Mouse (Mus musculus) cerebellum, postnatal 14 days (tissue): Measurements from ENCODE around the gene Snx7.

Experiments
- DNase-seq, 2 experiments: peaks; one replicate each; pipeline ENCODE4 v3.0.0; 2021; ENCODE audit warnings: mixed read lengths in 2 of 2

Snx7 gene

DNA sequence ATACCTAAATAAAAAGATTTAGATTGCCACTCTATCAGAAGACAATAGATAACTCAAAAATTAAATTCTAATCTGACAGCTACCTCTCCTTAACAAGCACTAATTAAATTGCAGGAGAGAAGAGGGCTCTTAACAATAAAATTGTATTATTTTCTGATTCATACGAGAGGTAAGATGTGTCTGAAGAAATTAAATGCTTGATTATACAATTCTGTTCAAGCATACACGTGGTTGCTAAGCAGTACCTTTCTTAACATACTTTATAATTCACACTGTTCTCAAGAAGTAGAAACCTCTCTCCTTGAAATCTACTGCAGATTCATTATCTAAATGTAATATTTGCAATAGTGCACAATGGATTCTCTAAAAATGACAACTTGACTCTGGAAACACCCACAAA is 54.5 kb downstream of the Snx7 start:
- DNase-seq: no peak

DNA sequence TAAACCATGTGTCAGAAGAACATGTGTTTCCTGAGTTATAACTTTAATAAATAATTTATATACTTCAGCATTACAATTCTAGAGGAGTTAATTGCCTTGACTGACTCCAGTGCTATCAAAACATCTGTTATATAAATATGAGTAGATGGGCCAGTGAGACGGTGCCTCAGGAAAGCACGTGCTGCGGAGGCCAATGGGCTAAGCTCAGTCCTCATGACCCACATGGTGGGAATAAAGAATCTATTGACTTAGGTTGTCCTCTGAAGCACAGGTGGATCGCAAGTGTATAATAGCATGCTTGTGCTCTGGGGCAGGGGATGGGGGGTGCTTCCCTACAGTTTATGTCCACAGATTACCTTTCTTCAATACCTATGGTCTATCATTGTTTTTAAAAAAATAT is 56.6 kb downstream of the Snx7 start:
- DNase-seq: no peak

DNA sequence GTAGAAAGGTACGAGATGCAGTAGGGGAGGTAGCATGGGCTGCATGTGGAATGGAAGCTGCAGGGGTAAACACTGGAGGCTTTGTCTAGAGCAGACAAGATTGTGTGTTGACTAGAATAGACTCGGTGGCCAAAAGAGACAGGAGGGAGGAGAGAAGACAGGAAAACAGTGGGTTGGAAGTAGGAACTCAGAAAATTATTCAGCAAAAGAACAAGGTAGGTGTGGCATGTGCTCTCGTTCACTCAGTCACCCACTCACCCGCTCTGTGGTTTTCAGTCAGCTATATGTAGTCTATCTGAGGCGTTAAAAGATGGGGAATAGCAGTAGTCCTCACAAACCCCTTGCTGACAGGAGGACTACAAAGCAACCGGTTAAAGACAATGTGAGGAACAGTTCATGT is 63.0 kb downstream of the Snx7 start:
- no peak for DNase-seq

DNA sequence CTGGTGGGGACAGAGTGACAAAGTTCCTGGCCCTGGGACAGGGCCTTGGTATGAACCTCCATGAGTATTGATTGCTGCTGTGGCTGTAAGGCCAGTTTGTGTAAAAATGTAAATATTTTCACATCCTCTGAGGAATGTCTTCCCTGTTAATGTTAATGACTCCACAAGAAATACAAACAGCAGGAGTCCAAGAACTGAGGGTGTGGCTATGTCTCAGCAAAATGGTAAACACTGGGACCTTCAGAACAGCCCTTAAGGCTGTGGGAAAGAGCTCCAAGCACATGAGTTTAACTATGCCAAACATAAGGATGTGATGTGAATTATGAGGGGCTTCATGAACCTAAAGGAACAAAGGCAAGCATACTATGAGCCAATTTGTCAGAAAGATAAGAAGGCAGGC is 74.2 kb downstream of the Snx7 start:
- DNase-seq: no peak

DNA sequence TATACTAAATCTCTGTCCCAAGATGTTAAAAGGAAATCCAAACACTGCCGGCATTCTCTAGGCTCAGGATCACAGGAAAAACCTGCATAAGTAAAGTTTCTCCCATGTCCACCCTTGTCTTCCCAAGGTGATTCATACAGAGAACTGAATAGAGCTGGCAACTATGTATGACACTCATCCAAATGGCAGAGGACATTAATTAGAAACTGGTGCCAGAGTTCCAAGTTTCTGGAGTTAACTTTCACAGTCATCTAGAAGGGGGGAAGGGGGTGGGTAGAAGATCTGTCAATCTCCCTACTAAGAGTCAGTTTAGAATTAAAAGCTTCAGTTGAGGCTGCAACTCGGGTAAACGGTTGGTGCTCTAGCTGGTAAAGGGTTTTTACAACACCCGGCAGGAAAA is 76.8 kb downstream of the Snx7 start:
- no peak for DNase-seq

DNA sequence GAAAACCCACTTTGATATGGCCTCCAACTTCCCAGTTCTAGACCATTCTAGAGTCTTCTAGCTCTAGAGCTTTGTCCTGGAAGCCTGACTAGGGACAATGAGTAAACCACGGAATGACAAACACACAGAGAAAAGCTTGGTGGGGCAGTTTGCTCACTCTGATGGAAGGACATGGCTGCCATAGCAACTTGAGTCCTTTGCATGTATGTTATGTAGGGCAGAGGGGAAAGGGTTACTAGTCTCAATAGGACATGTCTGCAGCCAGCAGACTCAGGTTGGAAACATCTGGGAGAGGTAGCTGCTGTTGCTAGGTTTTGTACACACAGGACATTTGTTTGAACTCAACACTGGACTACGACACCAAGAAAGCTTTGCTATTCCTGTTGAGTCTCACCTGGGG is 77.5 kb downstream of the Snx7 start:
- DNase-seq: no peak

DNA sequence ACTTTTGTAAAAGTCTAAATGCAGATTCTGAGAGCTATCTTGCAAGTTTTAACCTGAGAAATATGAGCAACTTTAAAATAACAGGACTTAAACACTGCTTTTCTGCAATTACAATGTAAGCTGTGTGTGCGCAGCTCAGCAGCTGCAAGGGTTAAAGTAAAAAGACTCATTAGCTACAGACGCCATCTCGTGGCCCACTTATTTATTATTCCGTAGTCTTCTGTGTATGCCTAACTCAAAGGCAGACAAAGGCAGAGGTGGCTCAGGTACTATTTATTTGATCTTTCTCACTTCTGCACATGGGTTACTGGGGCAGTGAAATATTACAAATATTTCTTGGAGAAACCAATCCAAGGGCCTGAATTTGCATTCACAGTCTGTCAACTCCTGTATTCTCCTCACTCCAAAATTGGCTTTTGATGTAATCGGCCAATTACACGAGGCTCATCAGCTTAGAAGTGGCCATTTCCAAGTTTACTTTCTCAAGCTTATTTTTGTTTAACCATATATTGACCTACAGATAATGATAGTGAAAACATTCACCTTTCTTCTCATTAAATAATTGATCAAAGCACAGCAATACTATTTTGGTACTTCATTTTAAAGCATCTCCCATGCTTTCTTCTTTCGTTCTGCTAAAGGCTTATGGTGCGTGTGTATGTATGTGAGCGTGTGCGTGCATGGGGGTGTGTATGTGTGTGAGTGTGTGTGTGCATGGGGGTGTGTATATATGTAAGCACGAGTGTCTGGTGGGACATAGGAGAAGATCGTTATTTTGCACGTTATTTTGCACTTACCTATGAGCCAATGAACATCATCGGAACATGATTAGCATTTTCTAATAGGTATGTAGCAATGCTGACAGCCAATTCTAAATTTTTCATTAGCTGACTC is 79.7 kb downstream of the Snx7 start:
- peak; percentile 78 for DNase-seq

DNA sequence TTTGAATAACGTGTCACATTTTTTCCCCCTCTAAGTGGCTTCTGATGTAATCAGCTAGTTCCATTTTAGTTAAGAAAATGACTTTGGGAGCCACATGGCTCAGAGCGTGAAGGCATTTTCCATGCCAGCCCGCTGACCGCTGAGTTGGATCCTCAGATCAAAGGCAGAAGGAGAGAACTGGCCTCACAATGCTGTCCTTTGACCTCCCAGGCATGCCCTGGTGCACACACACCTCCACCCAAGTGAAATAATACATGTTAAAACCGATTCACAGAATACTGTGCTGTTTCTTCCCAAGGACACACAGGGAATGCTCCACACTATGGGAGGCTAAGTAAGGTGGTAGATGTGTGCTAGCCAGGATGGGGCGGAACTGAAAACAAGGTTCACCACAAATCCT is 81.5 kb downstream of the Snx7 start:
- peak in 1 of 2 experiments; percentile 4 for DNase-seq

DNA sequence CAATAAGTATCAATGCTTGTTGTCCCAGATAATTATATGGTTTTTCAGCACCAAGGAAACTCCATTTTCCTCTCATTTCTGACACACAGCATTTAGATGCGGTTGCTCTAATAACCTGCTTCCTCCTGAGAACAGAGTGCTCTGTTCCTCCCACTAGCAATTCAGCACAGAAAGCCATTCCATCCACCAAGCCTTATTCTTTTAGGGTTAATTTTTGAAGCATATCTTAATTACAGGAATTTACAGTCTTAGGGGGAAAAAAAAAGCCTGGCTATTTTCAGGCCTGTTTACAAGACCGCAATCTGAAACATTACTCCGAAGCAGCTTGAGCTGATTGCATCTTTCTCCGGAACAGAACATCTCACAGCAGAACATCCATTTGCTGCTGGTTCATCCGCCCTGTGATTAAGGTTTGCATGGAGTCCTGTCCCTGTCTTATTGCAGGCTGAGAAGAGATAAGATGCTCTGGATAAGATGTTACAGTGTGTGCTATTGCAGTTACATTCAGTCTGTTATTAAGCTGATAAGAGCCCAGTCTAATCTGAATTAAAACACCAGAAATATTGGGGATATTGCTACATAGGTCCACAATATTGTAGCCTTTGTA is 116.5 kb downstream of the Snx7 start:
- no peak for DNase-seq

DNA sequence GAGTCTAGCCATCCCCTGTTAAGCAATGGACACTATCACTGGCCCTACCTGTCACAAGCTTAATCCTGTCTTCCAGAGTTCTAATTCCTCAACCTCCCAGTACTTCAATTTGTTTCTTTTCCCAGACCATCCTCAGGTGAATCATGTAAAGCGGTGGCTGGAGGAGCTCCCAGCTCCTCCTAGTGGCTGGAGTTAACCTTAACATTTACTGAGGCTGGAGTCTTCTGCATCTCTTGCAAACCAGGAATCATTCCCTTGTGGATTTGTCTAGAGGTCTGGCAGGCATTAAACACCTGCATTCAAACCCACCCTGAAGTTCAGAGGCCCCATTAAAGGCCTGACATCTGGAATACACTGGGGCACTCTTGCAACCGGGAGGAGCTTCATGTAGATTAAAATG is 117.1 kb downstream of the Snx7 start:
- DNase-seq: peak; percentile 16 to 19

DNA sequence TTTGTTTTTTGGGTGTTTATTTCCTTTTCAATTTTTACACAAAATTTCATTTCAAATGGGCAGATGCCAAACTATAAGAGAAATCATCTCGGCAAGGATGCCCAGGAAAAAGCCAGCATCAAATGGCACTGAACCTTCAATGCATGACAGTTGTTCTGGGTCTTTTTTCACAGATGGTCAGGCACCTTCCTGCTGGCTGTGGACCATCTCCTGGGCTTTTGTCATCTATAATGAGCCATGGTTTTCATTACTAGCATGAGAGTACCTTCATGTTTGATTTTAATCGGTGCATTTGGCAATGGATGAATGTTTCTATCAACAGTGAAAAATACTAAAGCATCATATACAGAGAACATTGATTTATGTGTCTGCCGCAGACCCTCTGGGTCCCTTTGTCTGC is 119.5 kb downstream of the Snx7 start:
- peak; percentile 49 to 62 for DNase-seq

DNA sequence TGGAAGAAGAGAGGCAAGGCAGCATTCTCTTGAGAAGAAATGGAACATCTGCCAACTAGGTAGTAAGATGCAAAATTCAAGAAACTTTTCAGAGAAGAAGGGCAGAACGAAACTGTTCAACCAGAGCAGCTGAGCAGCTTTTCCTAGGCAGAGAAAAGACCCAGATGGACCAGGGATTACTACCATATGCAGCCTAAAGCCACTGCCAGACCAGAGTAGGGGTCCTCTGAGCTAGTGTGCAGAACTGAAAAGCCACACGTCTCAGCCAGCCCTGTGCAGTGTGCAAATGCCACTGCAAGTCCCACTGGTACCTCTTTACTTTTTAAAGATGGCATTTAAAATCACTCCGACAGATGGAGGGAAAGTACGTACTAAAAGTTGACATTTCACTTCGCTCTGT is 129.0 kb downstream of the Snx7 start:
- DNase-seq: peak; percentile 52 to 67

DNA sequence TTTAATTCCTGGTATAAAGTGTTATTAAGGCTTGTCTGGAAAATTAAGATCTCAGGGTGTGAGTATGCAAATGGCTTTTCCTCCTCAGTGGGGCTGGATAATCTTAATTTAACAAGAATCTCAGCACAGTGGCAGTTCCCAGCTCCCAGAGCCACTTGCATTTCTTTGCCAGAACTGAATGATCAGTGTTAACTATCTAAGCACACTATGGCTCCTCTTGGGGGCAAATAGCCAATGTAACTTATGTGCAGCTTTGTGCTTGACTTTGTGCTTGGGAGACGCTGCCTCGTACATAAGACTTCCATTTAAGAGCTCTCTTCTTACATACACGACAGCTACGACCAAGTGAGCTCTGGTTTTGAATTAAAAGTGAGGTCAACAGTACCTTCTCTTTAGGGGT is 136.1 kb downstream of the Snx7 start:
- DNase-seq: peak in 1 of 2 experiments; percentile 24
